Mouse (Mus musculus) spleen, embryonic (tissue): ENCODE measurements at regions not wholly inside any gene's neighbourhood (a gene's known extent, or its start where the extent isn't known, plus 50 kb on each side); places are given as distances from the start of the nearest gene placed in this dataset.

Experiments
- CTCF ChIA-PET: fragments of 350-600 bp; sonication (Branson Sonifier 250); formaldehyde crosslinking; loops from one replicate; lab custom pipeline; 2022; lab: Charles Lee

- CTCF ChIA-PET: no interaction called here
Measured at GRCm38 (mm10) chr14:110276192-110276591, 478.8 kb downstream of the Slitrk6 start.

- CTCF ChIA-PET: no interaction called here
Measured at GRCm38 (mm10) chr14:110271270-110271669, 483.7 kb downstream of the Slitrk6 start.

GRCm38 (mm10) chr14:110244466-110244865 is 510.5 kb downstream of the Slitrk6 start:
- CTCF ChIA-PET: no interaction called here

GRCm38 (mm10) chr14:110243549-110243948 is 511.4 kb downstream of the Slitrk6 start:
- CTCF ChIA-PET: no interaction called here

GRCm38 (mm10) chr14:110238800-110239199 is 516.1 kb downstream of the Slitrk6 start:
- CTCF ChIA-PET: no interaction called here

GRCm38 (mm10) chr14:110224678-110225446 is 530.1 kb downstream of the Slitrk6 start:
- CTCF ChIA-PET: no interaction called here

- CTCF ChIA-PET: no interaction called here
Measured at GRCm38 (mm10) chr14:110190987-110191607, 563.9 kb downstream of the Slitrk6 start.

GRCm38 (mm10) chr14:110190471-110190870 is 564.5 kb downstream of the Slitrk6 start:
- CTCF ChIA-PET: no interaction called here

- CTCF ChIA-PET: no interaction called here
Measured at GRCm38 (mm10) chr14:110179166-110179565, 575.8 kb downstream of the Slitrk6 start.

GRCm38 (mm10) chr14:110171162-110172117 is 583.5 kb downstream of the Slitrk6 start:
- CTCF ChIA-PET: no interaction called here

GRCm38 (mm10) chr14:110168632-110169031 is 586.3 kb downstream of the Slitrk6 start:
- CTCF ChIA-PET: no interaction called here

- CTCF ChIA-PET: no interaction called here
Measured at GRCm38 (mm10) chr14:110128265-110128664, 626.7 kb downstream of the Slitrk6 start.

- CTCF ChIA-PET: no interaction called here
Measured at GRCm38 (mm10) chr14:110125936-110126710, 628.8 kb downstream of the Slitrk6 start.

GRCm38 (mm10) chr14:110122710-110123109 is 632.2 kb downstream of the Slitrk6 start:
- CTCF ChIA-PET: no interaction called here

GRCm38 (mm10) chr14:110115578-110115977 is 639.4 kb downstream of the Slitrk6 start:
- CTCF ChIA-PET: no interaction called here

- CTCF ChIA-PET: no interaction called here
Measured at GRCm38 (mm10) chr14:110100852-110101251, 654.1 kb downstream of the Slitrk6 start.

GRCm38 (mm10) chr14:110078351-110078750 is 676.6 kb downstream of the Slitrk6 start:
- CTCF ChIA-PET: no interaction called here

GRCm38 (mm10) chr14:110047748-110048147 is 707.2 kb downstream of the Slitrk6 start:
- CTCF ChIA-PET: no interaction called here

GRCm38 (mm10) chr14:110043211-110043610 is 711.7 kb downstream of the Slitrk6 start:
- CTCF ChIA-PET: no interaction called here

GRCm38 (mm10) chr14:110021812-110022211 is 733.1 kb downstream of the Slitrk6 start:
- CTCF ChIA-PET: no interaction called here

- CTCF ChIA-PET: no interaction called here
Measured at GRCm38 (mm10) chr14:110015126-110015525, 739.8 kb downstream of the Slitrk6 start.
